Mouse (Mus musculus) adrenal gland, postnatal 36 days (tissue): Measurements from ENCODE around the gene Dnmt3l. TPM values are rescaled to one million over a fixed set of nuclear protein-coding genes. Genes with fewer than 3 reads are reported as not detected.

Source experiments
- DNase-seq, 2 experiments: peaks; one replicate each; pipeline ENCODE4 v3.0.0; 2021; ENCODE audit warnings: mixed read lengths in 1 of 2
- total RNA-seq, 2 experiments: library from RNA; stranded (reverse); gene quantifications; 2 replicates each; pipeline ENCODE4 v1.2.3; 2021

Gene Dnmt3l
- total RNA-seq, 2 experiments from 2014 or later = 24.1 to 38.1 TPM

- DNase-seq = no peak
Measured at GRCm38 (mm10) chr10:78031987-78032386, 9.8 kb upstream of the Dnmt3l start.

- no peak for DNase-seq
Measured at GRCm38 (mm10) chr10:78037139-78037538, 4.6 kb upstream of the Dnmt3l start.

- DNase-seq = no peak
Measured at GRCm38 (mm10) chr10:78042096-78042495, 349 bp downstream of the Dnmt3l start.

GRCm38 (mm10) chr10:78042697-78043405, 1.1 kb downstream of the Dnmt3l start:
- no peak for DNase-seq

- peak; percentile 78 to 84 for DNase-seq
Measured at GRCm38 (mm10) chr10:78043406-78043836, 1.7 kb downstream of the Dnmt3l start, which contains the start of gene Aire. Gene Aire (minus strand): TSS chr10:78043610.

- DNase-seq = no peak
Measured at GRCm38 (mm10) chr10:78044531-78044930, 2.8 kb downstream of the Dnmt3l start.

- no peak for DNase-seq
Measured at GRCm38 (mm10) chr10:78046388-78046787, 4.6 kb downstream of the Dnmt3l start.

GRCm38 (mm10) chr10:78048061-78048730, 6.4 kb downstream of the Dnmt3l start:
- no peak for DNase-seq

- no peak for DNase-seq
Measured at GRCm38 (mm10) chr10:78049519-78050035, 7.8 kb downstream of the Dnmt3l start.

- peak; percentile 50 to 58 for DNase-seq
Measured at GRCm38 (mm10) chr10:78054633-78055565, 13.2 kb downstream of the Dnmt3l start.

GRCm38 (mm10) chr10:78057056-78057455, 15.3 kb downstream of the Dnmt3l start:
- DNase-seq = no peak

- no peak for DNase-seq
Measured at GRCm38 (mm10) chr10:78063122-78063521, 21.4 kb downstream of the Dnmt3l start.

GRCm38 (mm10) chr10:78067226-78067625, 25.5 kb downstream of the Dnmt3l start:
- peak in 1 of 2 experiments; percentile 46 for DNase-seq

GRCm38 (mm10) chr10:78068541-78068940, 26.8 kb downstream of the Dnmt3l start:
- DNase-seq = no peak

- DNase-seq = peak; percentile 92 to 93
Measured at GRCm38 (mm10) chr10:78069101-78070011, 27.6 kb downstream of the Dnmt3l start, which contains the start of gene Icosl. Gene Icosl (plus strand): TSS chr10:78069302.

- DNase-seq = no peak
Measured at GRCm38 (mm10) chr10:78074151-78074550, 32.4 kb downstream of the Dnmt3l start.

GRCm38 (mm10) chr10:78074977-78075376, 33.2 kb downstream of the Dnmt3l start:
- no peak for DNase-seq

GRCm38 (mm10) chr10:78077862-78078261, 36.1 kb downstream of the Dnmt3l start:
- DNase-seq = no peak

GRCm38 (mm10) chr10:78078276-78078675, 36.5 kb downstream of the Dnmt3l start:
- DNase-seq = no peak

- DNase-seq = peak; percentile 83 to 87
Measured at GRCm38 (mm10) chr10:78079955-78080591, 38.3 kb downstream of the Dnmt3l start.
